Mouse (Mus musculus) c-Kit-negative CD71-positive TER-119-positive erythroid progenitor cells, embryonic 14.5 days (primary cell): ENCODE measurements around the gene Hmbs.

Source experiments
- DNase-seq: peaks from one replicate; pipeline ENCODE4 v3.0.0-alpha.2; 2013; ENCODE audit warnings: low read depth, low spot score

The Hmbs gene

DNA sequence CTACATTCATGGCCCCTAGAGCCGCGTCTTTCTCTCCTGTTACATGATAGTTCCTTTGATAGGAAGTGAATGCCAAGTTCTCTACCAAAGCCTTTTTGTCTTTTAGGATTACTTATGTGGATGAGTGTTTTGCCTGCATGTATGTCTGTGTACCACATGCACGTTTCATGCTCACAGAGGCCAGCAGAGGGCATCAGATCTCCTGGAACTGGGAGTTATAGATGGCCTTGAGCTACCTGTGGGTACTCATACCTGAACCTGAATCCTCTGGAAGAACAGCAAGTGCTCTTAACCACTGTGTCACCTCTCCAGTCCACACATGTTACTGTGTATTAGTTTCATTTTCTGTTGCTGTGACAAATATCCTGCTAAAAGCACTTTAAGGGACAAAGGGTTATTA is 51.5 kb downstream of the Hmbs start:
- peak; percentile 51 for DNase-seq

DNA sequence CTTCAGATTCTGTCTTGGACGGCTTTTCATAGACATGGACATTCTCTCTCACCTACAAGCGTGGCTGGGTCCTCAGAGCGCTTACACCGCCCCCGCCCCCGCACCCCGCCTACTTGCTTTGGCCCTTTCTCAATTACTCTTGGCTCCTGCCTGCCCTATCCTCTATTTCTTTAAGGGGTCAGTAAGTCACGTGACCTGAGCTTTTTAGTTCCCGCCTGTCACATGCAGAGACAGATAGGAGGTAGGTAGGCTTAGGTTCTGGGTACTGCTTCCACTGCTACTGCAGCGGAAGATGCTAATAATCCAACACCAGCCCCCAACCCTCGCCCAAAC is 55.1 kb downstream of the Hmbs start:
- DNase-seq: peak; percentile 32

DNA sequence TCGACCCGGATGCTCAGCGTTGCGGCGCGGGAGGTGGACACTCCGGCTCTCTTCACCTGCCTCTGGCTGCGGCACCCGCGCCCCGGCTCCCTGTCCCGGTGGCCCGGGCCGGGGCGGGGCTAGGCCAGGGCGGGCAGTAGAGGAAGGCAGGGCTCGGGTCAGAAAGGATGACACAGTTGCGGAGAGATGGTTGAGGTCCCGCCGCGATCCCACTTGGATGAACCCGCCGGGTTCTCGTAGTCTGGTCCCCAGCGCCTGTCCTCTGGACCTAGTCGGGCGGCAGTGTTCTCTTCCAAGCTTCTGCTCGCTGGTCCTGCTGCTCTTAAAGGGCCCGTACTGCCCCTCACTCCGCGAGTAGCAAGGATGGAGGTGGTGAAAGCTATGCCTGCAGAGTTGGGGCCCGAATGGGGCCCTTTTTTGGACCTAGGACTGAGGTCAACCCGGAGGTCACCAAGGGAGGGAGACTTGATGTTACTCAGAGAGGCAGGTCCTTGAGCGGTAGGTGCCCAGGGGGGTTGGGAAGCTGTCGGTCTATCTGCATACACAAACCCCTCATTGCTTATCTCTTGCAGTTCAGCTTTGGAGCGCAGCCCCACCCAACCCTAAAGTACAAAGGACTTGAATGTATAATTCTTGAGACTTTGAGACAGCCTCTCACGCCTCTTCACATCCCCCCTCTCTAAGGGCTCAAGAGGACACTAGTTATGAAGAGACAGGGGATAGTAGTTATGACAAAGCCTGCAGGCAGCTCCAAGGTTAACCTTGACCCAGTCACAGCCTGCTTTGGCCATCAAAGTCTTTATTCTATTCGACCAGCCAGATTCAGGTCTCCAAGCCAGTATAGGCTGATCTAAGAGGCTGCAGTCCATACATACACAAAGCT is 55.7 kb downstream of the Hmbs start, which contains the start of gene Abcg4:
Abcg4 (minus strand) TSS at position 540 of the 883 bp plus-strand sequence.
- DNase-seq: peak; percentile 58

GRCm38 (mm10) chr9:44287401-44288075 is 56.5 kb downstream of the Hmbs start:
- DNase-seq: peak; percentile 26

DNA sequence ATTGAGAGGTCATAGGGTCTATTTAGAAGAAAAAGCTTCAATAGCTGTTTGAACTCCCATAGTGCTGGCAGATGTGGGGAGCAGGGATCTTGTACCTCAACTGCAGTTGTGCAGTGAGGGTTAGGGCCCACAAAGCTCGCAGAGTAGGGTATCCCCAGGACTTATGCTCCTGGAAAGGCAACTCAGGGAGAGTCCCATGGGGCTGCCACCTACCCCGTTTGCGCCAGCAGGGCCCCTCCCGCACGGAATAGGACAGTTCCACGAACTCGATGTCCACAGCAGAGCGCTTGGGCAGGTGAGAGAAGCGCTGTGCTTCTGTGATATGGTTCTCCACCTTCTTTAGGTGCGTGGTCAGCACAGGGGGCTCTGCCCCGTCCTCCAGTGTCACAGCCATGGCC is 57.0 kb downstream of the Hmbs start:
- peak; percentile 40 for DNase-seq
